Mouse (Mus musculus) forebrain, embryonic 15.5 days (tissue): ENCODE measurements around the gene Fyn. TPM values are rescaled to one million over a fixed set of nuclear protein-coding genes. Genes with fewer than 3 reads are reported as not detected.

Source experiments
- ATAC-seq: fragments of 200-750 bp; cut with Nextera tagmentation; replicated peaks from 2 replicates; pipeline ENCODE4 v1.8.0; 2017; ENCODE audit warnings: mild to moderate bottlenecking, moderate TSS enrichment, moderate library complexity
- H3K27ac ChIP-seq: fragments of 300-500 bp; sonication (generic); replicated peaks from 2 replicates; pipeline ENCODE4 v1.5.1; 2015; ENCODE audit warnings: mild to moderate bottlenecking, inconsistent platforms
- H3K27me3 ChIP-seq: fragments of 300-500 bp; sonication (generic); 2 replicates; pipeline ENCODE4 v1.6.1; 2015; ENCODE audit warnings: inconsistent platforms
- H3K36me3 ChIP-seq: fragments of 300-500 bp; sonication (generic); 2 replicates; pipeline ENCODE4 v1.6.1; 2015; ENCODE audit warnings: mild to moderate bottlenecking, inconsistent platforms
- H3K4me1 ChIP-seq: fragments of 300-500 bp; sonication (generic); 2 replicates; pipeline ENCODE4 v1.6.1; 2015; ENCODE audit warnings: inconsistent platforms
- H3K4me2 ChIP-seq: fragments of 300-500 bp; sonication (generic); replicated peaks from 2 replicates; pipeline ENCODE4 v1.6.1; 2015; ENCODE audit warnings: mild to moderate bottlenecking, inconsistent platforms
- H3K4me3 ChIP-seq: fragments of 300-500 bp; sonication (generic); 2 replicates; pipeline ENCODE4 v1.5.1; 2015; ENCODE audit warnings: mild to moderate bottlenecking, inconsistent platforms
- H3K9ac ChIP-seq: fragments of 300-500 bp; sonication (generic); replicated peaks from 2 replicates; pipeline ENCODE4 v1.6.1; 2015; ENCODE audit warnings: mild to moderate bottlenecking, inconsistent platforms
- H3K9me3 ChIP-seq: fragments of 300-500 bp; sonication (generic); 2 replicates; pipeline ENCODE4 v1.6.1; 2016; ENCODE audit warnings: inconsistent platforms
- WGBS: fragments of 180-500 bp; shearing (Covaris S2); methylation state at CpG from one replicate; pipeline ENCODE4 v1.1.7; 2015; ENCODE audit warnings: mixed read lengths; 5-methylcytosine and 5-hydroxymethylcytosine counted together
- polyA plus RNA-seq: library from polyadenylated mRNA; unstranded; fragments of >200 nt; fragmentation: Nextera tagmentation; extraction: Ambion mirVana; gene quantifications from 2 replicates; pipeline ENCODE4 v1.2.1, GENCODE M21; 2015

Gene Fyn
- polyA plus RNA-seq, 1 experiment from 2014 or later: 79.3 TPM

GRCm38 (mm10) chr10:39438905-39439304 is 70.2 kb downstream of the Fyn start:
- no peak overlapping the region for H3K4me3 ChIP-seq
- no peaks in the 10 kb centered on the region for H3K36me3 ChIP-seq
- H3K9me3 ChIP-seq: no peaks in the 10 kb centered on the region
- no peaks in the 10 kb centered on the region for H3K27me3 ChIP-seq
- no peak overlapping the region for H3K27ac ChIP-seq
- peaks cover 45% of the 10 kb centered on the region for H3K4me1 ChIP-seq
- no peak overlapping the region for H3K4me2 ChIP-seq
- no peak overlapping the region for H3K9ac ChIP-seq
- ATAC-seq: no peak
- WGBS: 71% methylated on average over 5 of the region's 5 CpGs

- ATAC-seq: no peak
- no peaks in the 10 kb centered on the region for H3K36me3 ChIP-seq
- 75% methylated on average over 9 of the region's 9 CpGs for WGBS
- 0 out of 2 replicates have a peak overlapping the region, but pooled peaks have one; percentile 9 for H3K27ac ChIP-seq
- no peak overlapping the region for H3K4me2 ChIP-seq
- no peak overlapping the region for H3K4me3 ChIP-seq
- H3K4me1 ChIP-seq: peaks cover 30% of the 10 kb centered on the region
- no peak overlapping the region for H3K9ac ChIP-seq
- H3K27me3 ChIP-seq: no peaks in the 10 kb centered on the region
- no peaks in the 10 kb centered on the region for H3K9me3 ChIP-seq
Observed at GRCm38 (mm10) chr10:39440506-39440905, 71.9 kb downstream of the Fyn start.

GRCm38 (mm10) chr10:39441636-39442035 is 73.0 kb downstream of the Fyn start:
- H3K4me2 ChIP-seq: no peak overlapping the region
- no peak overlapping the region for H3K9ac ChIP-seq
- H3K4me3 ChIP-seq: no peak overlapping the region
- H3K36me3 ChIP-seq: no peaks in the 10 kb centered on the region
- H3K27ac ChIP-seq: no peak overlapping the region
- no peaks in the 10 kb centered on the region for H3K27me3 ChIP-seq
- ATAC-seq: no peak
- H3K9me3 ChIP-seq: no peaks in the 10 kb centered on the region
- H3K4me1 ChIP-seq: peaks cover 30% of the 10 kb centered on the region

- Histone ChIP-seq H3K4me3 (no peak overlapping the region), H3K4me1 (peaks cover 32% of the 10 kb centered on the region), H3K9me3 (no peaks in the 10 kb centered on the region), H3K9ac (no peak overlapping the region), H3K36me3 (no peaks in the 10 kb centered on the region), H3K27ac (no peak overlapping the region), H3K27me3 (no peaks in the 10 kb centered on the region), H3K4me2 (no peak overlapping the region)
- no peak for ATAC-seq
- WGBS: 75% methylated on average over 2 of the region's 2 CpGs
Observed at GRCm38 (mm10) chr10:39443122-39443521, 74.5 kb downstream of the Fyn start.

- no peak overlapping the region for H3K27ac ChIP-seq
- ATAC-seq: no peak; the same call in 1 of the 2 replicates
- H3K4me1 ChIP-seq: peaks cover 32% of the 10 kb centered on the region
- H3K4me2 ChIP-seq: no peak overlapping the region
- H3K36me3 ChIP-seq: no peaks in the 10 kb centered on the region
- no peak overlapping the region for H3K4me3 ChIP-seq
- H3K27me3 ChIP-seq: no peaks in the 10 kb centered on the region
- H3K9ac ChIP-seq: no peak overlapping the region
- H3K9me3 ChIP-seq: no peaks in the 10 kb centered on the region
Observed at GRCm38 (mm10) chr10:39443947-39444346, 75.3 kb downstream of the Fyn start.

- WGBS: 90% methylated on average over 11 of the region's 11 CpGs
- no peaks in the 10 kb centered on the region for H3K27me3 ChIP-seq
- no peak overlapping the region for H3K9ac ChIP-seq
- H3K36me3 ChIP-seq: no peaks in the 10 kb centered on the region
- no peak for ATAC-seq
- peaks cover 33% of the 10 kb centered on the region for H3K4me1 ChIP-seq
- H3K9me3 ChIP-seq: no peaks in the 10 kb centered on the region
- H3K4me3 ChIP-seq: no peak overlapping the region
- no peak overlapping the region for H3K4me2 ChIP-seq
- H3K27ac ChIP-seq: no peak overlapping the region
Observed at GRCm38 (mm10) chr10:39445870-39446269, 77.2 kb downstream of the Fyn start.

- no peak overlapping the region for H3K9ac ChIP-seq
- ATAC-seq: no peak
- H3K4me3 ChIP-seq: no peak overlapping the region
- no peaks in the 10 kb centered on the region for H3K27me3 ChIP-seq
- H3K27ac ChIP-seq: no peak overlapping the region
- H3K9me3 ChIP-seq: no peaks in the 10 kb centered on the region
- H3K36me3 ChIP-seq: no peaks in the 10 kb centered on the region
- WGBS: 93% methylated on average over 5 of the region's 5 CpGs
- H3K4me2 ChIP-seq: no peak overlapping the region
- peaks cover 38% of the 10 kb centered on the region for H3K4me1 ChIP-seq
Observed at GRCm38 (mm10) chr10:39446706-39447105, 78.1 kb downstream of the Fyn start.

- no peak overlapping the region for H3K9ac ChIP-seq
- H3K4me1 ChIP-seq: peaks cover 48% of the 10 kb centered on the region
- H3K27me3 ChIP-seq: no peaks in the 10 kb centered on the region
- H3K27ac ChIP-seq: no peak overlapping the region
- ATAC-seq: no peak
- no peaks in the 10 kb centered on the region for H3K36me3 ChIP-seq
- H3K4me2 ChIP-seq: no peak overlapping the region
- WGBS: 65% methylated on average over 4 of the region's 4 CpGs
- H3K9me3 ChIP-seq: no peaks in the 10 kb centered on the region
- H3K4me3 ChIP-seq: no peak overlapping the region
Observed at GRCm38 (mm10) chr10:39449179-39449578, 80.5 kb downstream of the Fyn start.

- no peaks in the 10 kb centered on the region for H3K9me3 ChIP-seq
- H3K4me1 ChIP-seq: peaks cover 50% of the 10 kb centered on the region
- H3K4me2 ChIP-seq: no peak overlapping the region
- H3K4me3 ChIP-seq: no peak overlapping the region
- no peak overlapping the region for H3K9ac ChIP-seq
- 66% methylated on average over 8 of the region's 8 CpGs for WGBS
- 0 out of 2 replicates have a peak overlapping the region, but pooled peaks have one; percentile 20 for H3K27ac ChIP-seq
- no peaks in the 10 kb centered on the region for H3K27me3 ChIP-seq
- H3K36me3 ChIP-seq: no peaks in the 10 kb centered on the region
- no peak; the same call in 1 of the 2 replicates for ATAC-seq
Observed at GRCm38 (mm10) chr10:39450356-39450755, 81.7 kb downstream of the Fyn start.

- no peaks in the 10 kb centered on the region for H3K36me3 ChIP-seq
- H3K9ac ChIP-seq: no peak overlapping the region
- no peak overlapping the region; the same call in 1 of the 2 replicates for H3K27ac ChIP-seq
- WGBS: 84% methylated on average over 6 of the region's 6 CpGs
- peaks cover 52% of the 10 kb centered on the region for H3K4me1 ChIP-seq
- H3K4me2 ChIP-seq: no peak overlapping the region
- no peaks in the 10 kb centered on the region for H3K27me3 ChIP-seq
- ATAC-seq: no peak
- no peak overlapping the region for H3K4me3 ChIP-seq
- no peaks in the 10 kb centered on the region for H3K9me3 ChIP-seq
Observed at GRCm38 (mm10) chr10:39451065-39451464, 82.4 kb downstream of the Fyn start.

- Histone ChIP-seq H3K27me3 (no peaks in the 10 kb centered on the region), H3K27ac (no peak overlapping the region), H3K9ac (no peak overlapping the region), H3K4me2 (no peak overlapping the region), H3K4me1 (peaks cover 52% of the 10 kb centered on the region), H3K4me3 (no peak overlapping the region), H3K9me3 (no peaks in the 10 kb centered on the region), H3K36me3 (no peaks in the 10 kb centered on the region)
- no peak for ATAC-seq
- 52% methylated on average over 8 of the region's 8 CpGs for WGBS
Observed at GRCm38 (mm10) chr10:39451918-39452624, 83.4 kb downstream of the Fyn start.

- Histone ChIP-seq H3K9me3 (no peaks in the 10 kb centered on the region), H3K4me3 (no peak overlapping the region), H3K4me2 (no peak overlapping the region), H3K9ac (no peak overlapping the region), H3K4me1 (peaks cover 62% of the 10 kb centered on the region), H3K27me3 (no peaks in the 10 kb centered on the region), H3K36me3 (no peaks in the 10 kb centered on the region), H3K27ac (no peak overlapping the region)
- ATAC-seq: no peak
- 48% methylated on average over 4 of the region's 4 CpGs for WGBS
Observed at GRCm38 (mm10) chr10:39455344-39455743, 86.7 kb downstream of the Fyn start.
